Mouse (Mus musculus) intestine, embryonic 14.5 days (tissue): ENCODE results near the gene Myt1. TPM values are rescaled to one million over a fixed set of nuclear protein-coding genes. Genes with fewer than 3 reads are reported as not detected.
"Not testable (repeated sequence)": the region's sequence is repeated elsewhere in the genome, so short reads cannot be mapped to it uniquely, and the experiment has no call there.

Experiments
- ATAC-seq: fragments of 200-750 bp; cut with Nextera tagmentation; replicated peaks from 2 replicates; pipeline ENCODE4 v1.8.0; 2017; ENCODE audit warnings: low read depth, moderate number of reproducible peaks, moderate TSS enrichment, moderate library complexity; ENCODE audit not compliant: low FRiP score, low TSS enrichment
- DNase-seq: peaks from one replicate; pipeline ENCODE4 v3.0.0-alpha.2; 2018; ENCODE audit warnings: low spot score
- H3K27ac ChIP-seq: fragments of 300-500 bp; sonication (generic); 2 replicates; pipeline ENCODE4 v1.5.1; 2014; ENCODE audit warnings: low read depth, mild to moderate bottlenecking, control low read depth
- H3K27me3 ChIP-seq: fragments of 300-500 bp; sonication (generic); replicated peaks from 2 replicates; pipeline ENCODE4 v1.6.1; 2014; ENCODE audit warnings: low read length, control low read depth; ENCODE audit not compliant: control insufficient read depth, insufficient read depth
- H3K36me3 ChIP-seq: fragments of 300-500 bp; sonication (generic); 2 replicates; pipeline ENCODE4 v1.6.1; 2014; ENCODE audit warnings: low read length, control low read depth; ENCODE audit not compliant: control insufficient read depth, insufficient read depth
- H3K4me1 ChIP-seq: fragments of 300-500 bp; sonication (generic); replicated peaks from 2 replicates; pipeline ENCODE4 v1.6.1; 2014; ENCODE audit warnings: low read length, control low read depth, mixed read lengths; ENCODE audit not compliant: control insufficient read depth, insufficient read depth
- H3K4me2 ChIP-seq: fragments of 300-500 bp; sonication (generic); 2 replicates; pipeline ENCODE4 v1.6.1; 2014; ENCODE audit warnings: low read length
- H3K4me3 ChIP-seq: fragments of 300-500 bp; sonication (generic); 2 replicates; pipeline ENCODE4 v1.5.1; 2014; ENCODE audit warnings: low read depth, low read length, control low read depth, mixed read lengths
- H3K9ac ChIP-seq: fragments of 300-500 bp; sonication (generic); 2 replicates; pipeline ENCODE4 v1.6.1; 2014; ENCODE audit warnings: mild to moderate bottlenecking, low read length
- H3K9me3 ChIP-seq: fragments of 300-500 bp; sonication (generic); 2 replicates; pipeline ENCODE4 v1.6.1; 2016; ENCODE audit warnings: low read length, control low read depth; ENCODE audit not compliant: control insufficient read depth
- WGBS: fragments of 180-500 bp; shearing (Covaris S2); extraction: QIAGEN DNeasy Blood & Tissue Kit; methylation state at CpG from one replicate; pipeline ENCODE4 v1.1.7; 2014; 5-methylcytosine and 5-hydroxymethylcytosine counted together
- polyA plus RNA-seq: library from polyadenylated mRNA; unstranded; fragments of >200 nt; fragmentation: Nextera tagmentation; extraction: Ambion mirVana; gene quantifications from 2 replicates; pipeline ENCODE4 v1.2.1, GENCODE M21; 2014

Myt1 gene
- polyA plus RNA-seq, 1 experiment from 2014 or later, result 4.3 TPM

- not testable (repeated sequence) for H3K4me2 ChIP-seq, H3K4me1 ChIP-seq, H3K27me3 ChIP-seq, ATAC-seq, DNase-seq, H3K9ac ChIP-seq, H3K36me3 ChIP-seq, H3K27ac ChIP-seq, H3K9me3 ChIP-seq, H3K4me3 ChIP-seq
- WGBS, result 80% methylated on average over 8 of the region's 8 CpGs
These were observed 30.1 kb downstream of the Myt1 start for GRCm38 (mm10) chr2:181793186-181793585.

GRCm38 (mm10) chr2:181795641-181796130 lies 32.6 kb downstream of the Myt1 start:
- Histone ChIP-seq H3K27me3 (no peaks in the 10 kb centered on the region), H3K9ac (no peak overlapping the region), H3K36me3 (no peaks in the 10 kb centered on the region), H3K27ac (no peak overlapping the region), H3K4me3 (no peak overlapping the region), H3K4me1 (no peaks in the 10 kb centered on the region), H3K4me2 (no peak overlapping the region), H3K9me3 (no peaks in the 10 kb centered on the region)
- WGBS, result 66% methylated on average over 3 of the region's 3 CpGs
- ATAC-seq (peak; percentile 32; the same call in 1 of the 2 replicates), DNase-seq (no peak)

DNA sequence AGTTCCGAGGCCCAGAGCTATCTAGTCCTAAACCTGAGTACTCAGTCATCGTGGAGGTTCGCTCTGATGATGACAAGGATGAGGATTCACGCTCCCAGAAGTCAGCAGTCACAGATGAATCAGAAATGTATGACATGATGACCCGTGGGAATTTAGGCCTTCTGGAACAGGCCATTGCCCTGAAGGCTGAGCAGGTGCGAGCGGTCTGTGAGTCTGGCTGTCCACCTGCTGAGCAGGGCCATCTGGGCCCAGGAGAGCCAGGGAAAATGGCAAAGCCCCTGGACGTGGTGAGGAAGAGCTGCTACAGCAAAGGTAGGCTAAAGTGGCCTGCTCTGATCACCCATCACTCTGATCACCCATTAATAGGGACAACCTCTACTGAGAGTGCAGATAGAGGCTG lies 34.5 kb downstream of the Myt1 start:
- H3K36me3 ChIP-seq, result no peaks in the 10 kb centered on the region
- no peak overlapping the region for H3K27ac ChIP-seq
- H3K9ac ChIP-seq, result no peak overlapping the region
- H3K4me2 ChIP-seq, result no peak overlapping the region
- DNase-seq (no peak), ATAC-seq (no peak)
- H3K4me3 ChIP-seq, result no peak overlapping the region
- no peaks in the 10 kb centered on the region for H3K4me1 ChIP-seq
- H3K27me3 ChIP-seq, result no peaks in the 10 kb centered on the region
- WGBS, result 82% methylated on average over 8 of the region's 8 CpGs
- H3K9me3 ChIP-seq, result no peaks in the 10 kb centered on the region

DNA sequence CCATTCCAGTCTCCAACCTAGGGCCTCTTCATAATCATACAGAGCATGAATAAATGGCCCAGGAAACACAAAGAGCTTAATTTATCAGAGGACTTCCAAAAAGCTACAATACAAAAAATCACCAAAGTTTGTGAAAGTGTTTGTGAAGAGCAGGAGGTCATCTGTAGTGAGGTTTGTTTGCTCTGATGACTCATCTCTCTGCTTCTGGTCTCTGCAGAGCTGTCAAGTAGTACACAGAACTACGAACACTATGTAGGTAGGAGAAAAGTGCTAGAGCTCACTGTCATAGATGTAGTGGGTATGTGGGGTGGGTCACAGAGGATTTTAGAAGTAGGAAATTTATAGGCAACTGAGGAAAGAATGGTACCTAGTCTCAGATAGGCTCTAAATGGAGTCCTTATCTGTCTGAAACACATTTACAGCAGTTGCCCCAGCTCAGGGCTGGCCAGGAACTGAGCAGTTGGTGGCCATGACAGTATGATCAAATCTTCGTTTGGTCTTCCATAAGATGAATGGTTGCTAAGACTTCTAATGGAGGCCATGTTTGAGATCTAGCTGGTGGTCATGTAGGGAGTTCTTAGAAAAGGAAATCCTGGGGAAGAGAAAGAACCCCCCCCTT lies 66.0 kb downstream of the Myt1 start:
- Histone ChIP-seq H3K27ac (no peak overlapping the region), H3K4me3 (no peak overlapping the region), H3K27me3 (no peaks in the 10 kb centered on the region), H3K36me3 (no peaks in the 10 kb centered on the region), H3K4me1 (no peaks in the 10 kb centered on the region), H3K9me3 (no peaks in the 10 kb centered on the region), H3K9ac (no peak overlapping the region), H3K4me2 (no peak overlapping the region)
- WGBS, result 68% methylated on average over 2 of the region's 2 CpGs
- ATAC-seq, result no peak
- DNase-seq, result no peak

- DNase-seq, result no peak
- Histone ChIP-seq H3K27me3 (no peaks in the 10 kb centered on the region), H3K36me3 (no peaks in the 10 kb centered on the region), H3K4me2 (no peak overlapping the region), H3K4me1 (peaks cover 4% of the 10 kb centered on the region), H3K4me3 (no peak overlapping the region), H3K9me3 (no peaks in the 10 kb centered on the region), H3K9ac (no peak overlapping the region), H3K27ac (no peak overlapping the region)
- 80% methylated on average over 2 of the region's 2 CpGs for WGBS
- no peak for ATAC-seq
These were observed 69.6 kb downstream of the Myt1 start for GRCm38 (mm10) chr2:181832745-181833144.

DNA sequence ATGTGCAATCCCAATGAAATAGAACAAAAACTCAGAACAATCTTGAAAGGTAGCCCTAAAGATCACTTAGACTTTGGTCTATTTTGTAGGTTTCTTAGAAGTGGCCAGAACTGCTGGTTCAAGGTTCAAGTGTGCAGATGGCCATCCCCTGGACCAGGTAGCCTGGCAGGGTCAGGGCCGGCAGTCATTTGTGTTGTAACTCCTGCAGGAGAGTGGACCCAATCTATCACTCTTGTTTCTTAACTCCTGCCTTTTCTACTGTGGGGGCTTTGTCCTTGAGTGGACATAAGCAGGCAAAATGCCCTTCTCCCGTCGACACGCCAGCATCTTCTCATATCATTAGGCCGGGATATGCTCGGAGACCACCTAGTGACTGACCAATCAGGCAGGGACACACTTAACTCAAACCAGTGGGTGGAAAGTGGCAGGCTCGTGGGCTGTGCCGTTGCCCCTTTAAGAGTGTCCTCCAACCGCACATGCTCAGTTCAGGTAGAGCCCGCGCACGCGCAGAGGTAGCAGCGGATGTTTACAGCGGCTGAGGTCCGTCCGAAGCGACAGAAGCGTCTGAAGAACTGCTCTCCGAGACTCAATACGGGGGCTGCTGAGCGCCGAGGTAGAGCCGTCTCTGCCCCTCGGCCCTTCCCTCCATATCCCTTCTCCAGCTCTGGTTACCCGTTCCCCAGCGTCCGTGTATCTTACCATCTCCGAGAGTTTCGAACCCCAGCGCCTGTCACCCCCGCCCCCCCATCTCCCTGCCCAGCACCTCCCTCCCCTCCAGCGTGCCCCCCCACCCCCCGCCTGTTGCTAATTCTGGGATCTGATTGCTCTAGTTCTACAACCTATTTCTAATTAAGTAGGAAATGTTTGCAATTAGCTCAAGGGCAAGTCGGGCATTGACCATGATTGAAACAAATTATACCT lies 74.5 kb downstream of the Myt1 start, which contains the start of gene Pcmtd2:
Pcmtd2 (plus strand) TSS at position 483 of the 921 bp plus-strand sequence.
- Histone ChIP-seq H3K4me1 (peaks cover 13% of the 10 kb centered on the region), H3K4me2 (peak within 1 kb of the TSS; percentile 81), H3K9ac (peak within 1 kb of the TSS; percentile 70), H3K9me3 (no peaks in the 10 kb centered on the region), H3K27me3 (no peaks in the 10 kb centered on the region), H3K36me3 (peaks cover 14% of the 10 kb centered on the region), H3K4me3 (peak within 1 kb of the TSS; percentile 70), H3K27ac (peak within 1 kb of the TSS; percentile 82)
- under 1% methylated on average over 35 of the region's 35 CpGs for WGBS
- ATAC-seq, result peak; percentile 94
- peak; percentile 94 for DNase-seq

DNA sequence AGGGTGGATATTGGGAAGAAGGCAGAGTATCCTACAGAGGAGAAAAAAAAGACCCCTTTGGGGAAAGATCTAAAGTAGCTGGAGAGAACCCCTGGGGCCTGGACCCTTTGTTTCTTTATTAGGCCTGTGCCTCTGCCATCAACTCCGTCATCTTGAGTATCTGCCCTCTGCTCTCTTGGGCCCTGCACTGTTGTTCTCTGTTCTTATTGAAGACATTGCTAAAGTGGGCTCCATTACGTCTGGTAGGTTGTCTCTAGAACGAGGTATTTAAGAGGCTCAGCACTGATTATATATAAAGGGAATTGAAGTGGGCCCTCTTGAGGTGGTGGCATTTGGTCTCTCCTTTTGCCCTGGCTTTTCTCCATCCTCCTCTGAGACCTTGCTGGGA lies 75.2 kb downstream of the Myt1 start:
- H3K4me3 ChIP-seq, result peak overlapping the region; percentile 70
- peak; percentile 56 for DNase-seq
- no peaks in the 10 kb centered on the region for H3K27me3 ChIP-seq
- no peak overlapping the region for H3K27ac ChIP-seq
- peak overlapping the region; percentile 70 for H3K9ac ChIP-seq
- peak overlapping the region; percentile 81 for H3K4me2 ChIP-seq
- peaks cover 19% of the 10 kb centered on the region for H3K36me3 ChIP-seq
- no peaks in the 10 kb centered on the region for H3K9me3 ChIP-seq
- peaks cover 13% of the 10 kb centered on the region for H3K4me1 ChIP-seq
- ATAC-seq, result no peak
- 2% methylated on average over 3 of the region's 3 CpGs for WGBS

DNA sequence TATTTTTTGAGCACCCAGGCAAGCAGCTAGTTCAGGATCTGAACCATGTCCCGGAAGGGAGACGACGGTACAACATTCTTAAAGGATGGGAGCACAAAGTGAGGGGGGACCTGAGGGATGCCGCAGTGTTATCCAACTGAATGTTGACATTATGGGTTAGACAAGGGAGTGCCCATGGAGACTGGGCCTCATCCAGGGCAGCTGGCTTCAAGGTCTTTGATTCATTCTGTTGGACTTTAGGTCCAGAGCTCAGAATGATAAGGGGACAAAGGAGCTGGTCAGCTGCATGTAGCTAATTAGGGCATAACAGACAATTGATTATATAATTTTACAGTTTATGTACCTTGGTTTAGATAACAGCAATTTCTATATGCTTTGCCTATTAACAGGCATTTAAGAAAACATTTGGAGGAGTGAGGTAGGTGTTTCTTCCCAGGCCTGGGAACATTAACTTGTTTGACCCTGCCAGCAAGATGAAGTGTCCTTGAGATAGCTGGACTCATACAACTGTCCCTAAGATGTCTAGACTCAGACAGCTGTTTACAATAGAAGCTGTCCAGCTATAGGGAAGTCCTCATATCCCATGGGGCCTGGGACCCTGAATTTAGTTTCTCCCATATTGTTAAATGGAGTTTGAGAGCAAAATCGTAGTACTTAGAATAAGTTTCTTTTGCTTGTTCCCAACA lies 82.7 kb downstream of the Myt1 start:
- Histone ChIP-seq H3K4me1 (no peaks in the 10 kb centered on the region), H3K9ac (no peak overlapping the region), H3K9me3 (no peaks in the 10 kb centered on the region)

More for the DNA sequence above, 82.7 kb downstream of the Myt1 start:
- WGBS, result 80% methylated on average over 5 of the region's 5 CpGs
- Histone ChIP-seq H3K4me2 (no peak overlapping the region), H3K27me3 (no peaks in the 10 kb centered on the region), H3K4me3 (no peak overlapping the region), H3K27ac (no peak overlapping the region), H3K36me3 (peaks cover 75% of the 10 kb centered on the region)
- DNase-seq (no peak), ATAC-seq (no peak)
